Mouse (Mus musculus) lung, embryonic 14.5 days (tissue): Measurements from ENCODE around the gene Slfn9. TPM values are rescaled to one million over a fixed set of nuclear protein-coding genes. Genes with fewer than 3 reads are reported as not detected.
A peak's percentile ranks its signal among the peaks of the same experiment; 100 is the strongest.

Experiments used
- ATAC-seq: fragments of 200-750 bp; cut with Nextera tagmentation; 2 replicates; pipeline ENCODE4 v1.8.0; 2017; ENCODE audit warnings: mild to moderate bottlenecking, moderate TSS enrichment, moderate library complexity; ENCODE audit not compliant: insufficient read depth
- DNase-seq: peaks from one replicate; pipeline ENCODE4 v3.0.0-alpha.2; 2015
- H3K27ac ChIP-seq: fragments of 300-500 bp; sonication (generic); 2 replicates; pipeline ENCODE4 v1.5.1; 2014; ENCODE audit warnings: low read depth, mild to moderate bottlenecking, moderate library complexity
- H3K27me3 ChIP-seq: fragments of 300-500 bp; sonication (generic); 2 replicates; pipeline ENCODE4 v1.6.1; 2014; ENCODE audit warnings: low read length, control low read depth; ENCODE audit not compliant: insufficient read depth
- H3K36me3 ChIP-seq: fragments of 300-500 bp; sonication (generic); 2 replicates; pipeline ENCODE4 v1.6.1; 2014; ENCODE audit warnings: control low read depth; ENCODE audit not compliant: insufficient read depth
- H3K4me1 ChIP-seq: fragments of 300-500 bp; sonication (generic); 2 replicates; pipeline ENCODE4 v1.6.1; 2014; ENCODE audit warnings: antibody characterized with exemption, control low read depth; ENCODE audit not compliant: insufficient read depth
- H3K4me2 ChIP-seq: fragments of 300-500 bp; sonication (generic); 2 replicates; pipeline ENCODE4 v1.6.1; 2014; ENCODE audit warnings: mild to moderate bottlenecking
- H3K4me3 ChIP-seq: fragments of 300-500 bp; sonication (generic); 2 replicates; pipeline ENCODE4 v1.5.1; 2014; ENCODE audit warnings: low read depth, low read length
- H3K9ac ChIP-seq: fragments of 300-500 bp; sonication (generic); 2 replicates; pipeline ENCODE4 v1.6.1; 2014
- H3K9me3 ChIP-seq: fragments of 300-500 bp; sonication (generic); 2 replicates; pipeline ENCODE4 v1.6.1; 2016; ENCODE audit warnings: low read depth, low read length, control low read depth
- CTCF ChIP-seq: IDR thresholded peaks from 2 replicates; pipeline ENCODE4 v1.5.1; 2016; ENCODE audit warnings: antibody characterized with exemption, low read depth
- WGBS: fragments of 180-500 bp; shearing (Covaris S2); extraction: QIAGEN DNeasy Blood & Tissue Kit; methylation state at CpG from one replicate; pipeline ENCODE4 v1.1.7; 2014; 5-methylcytosine and 5-hydroxymethylcytosine counted together
- polyA plus RNA-seq: library from polyadenylated mRNA; unstranded; fragments of >200 nt; fragmentation: Nextera tagmentation; extraction: Ambion mirVana; gene quantifications from 2 replicates; pipeline ENCODE4 v1.2.1, GENCODE M21; 2014

Gene Slfn9
- polyA plus RNA-seq, 1 experiment from 2014 or later = 34.4 TPM

- Histone ChIP-seq H3K4me2 (peak overlapping the region; percentile 48; the same call in 1 of the 2 replicates), H3K4me3 (no peak overlapping the region; the same call in 1 of the 2 replicates), H3K9ac (no peak overlapping the region), H3K4me1 (no peaks in the 10 kb centered on the region), H3K9me3 (no peaks in the 10 kb centered on the region), H3K27me3 (peaks cover 30% of the 10 kb centered on the region), H3K27ac (no peak overlapping the region), H3K36me3 (no peaks in the 10 kb centered on the region)
- WGBS = 56% methylated on average over 9 of the region's 9 CpGs
- TF ChIP-seq CTCF = no peak
- DNase-seq (no peak), ATAC-seq (no peak)
These were observed 38.8 kb downstream of the Slfn9 start for GRCm38 (mm10) chr11:82952612-82953542.

- H3K9ac ChIP-seq = no peak overlapping the region
- ATAC-seq (no peak), DNase-seq (peak; percentile 49)
- no peak for TF ChIP-seq CTCF
- peak overlapping the region; percentile 16; the same call in 1 of the 2 replicates for H3K4me3 ChIP-seq
- H3K4me2 ChIP-seq = peak overlapping the region; percentile 48
- 6% methylated on average over 28 of the region's 28 CpGs for WGBS
- no peaks in the 10 kb centered on the region for H3K9me3 ChIP-seq
- H3K27ac ChIP-seq = no peak overlapping the region
- no peaks in the 10 kb centered on the region for H3K4me1 ChIP-seq
- H3K27me3 ChIP-seq = peaks cover 30% of the 10 kb centered on the region
- H3K36me3 ChIP-seq = no peaks in the 10 kb centered on the region
These were observed 39.6 kb downstream of the Slfn9 start for GRCm38 (mm10) chr11:82951865-82952611.

- no peaks in the 10 kb centered on the region for H3K4me1 ChIP-seq
- H3K36me3 ChIP-seq = no peaks in the 10 kb centered on the region
- 8% methylated on average over 10 of the region's 10 CpGs for WGBS
- TF ChIP-seq CTCF = no peak
- peak within 1 kb of the TSS; percentile 48 for H3K4me2 ChIP-seq
- H3K9me3 ChIP-seq = no peaks in the 10 kb centered on the region
- peak; percentile 43 for DNase-seq
- no peak within 1 kb of the TSS for H3K9ac ChIP-seq
- H3K4me3 ChIP-seq = peak within 1 kb of the TSS; percentile 16; the same call in 1 of the 2 replicates
- H3K27ac ChIP-seq = no peak within 1 kb of the TSS; the same call in 1 of the 2 replicates
- ATAC-seq = no peak
- H3K27me3 ChIP-seq = peaks cover 30% of the 10 kb centered on the region
These were observed 40.7 kb downstream of the Slfn9 start, which contains the start of gene Slfn5 for GRCm38 (mm10) chr11:82950736-82951481. TSS of gene Slfn5 (plus strand) at chr11:82951349.

DNA sequence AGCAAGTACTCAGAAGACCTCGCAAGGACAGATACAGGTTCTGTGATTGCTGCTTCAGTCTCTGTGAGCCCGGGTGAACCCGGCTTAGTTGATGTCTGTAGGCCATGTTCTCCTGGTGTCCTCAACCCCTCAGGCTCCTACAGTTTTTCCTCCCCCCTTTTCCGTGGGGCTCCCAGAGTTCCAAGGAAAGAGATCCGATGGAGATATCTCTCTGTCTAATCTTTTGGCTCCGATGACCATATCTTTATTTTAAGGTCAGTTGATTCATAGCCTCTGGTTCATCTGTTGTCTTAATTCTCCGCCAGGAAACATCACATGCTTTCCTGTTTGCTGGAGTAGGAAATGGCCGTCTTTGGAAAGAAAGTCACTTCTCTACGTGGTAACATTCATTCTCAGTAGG lies 42.6 kb downstream of the Slfn9 start:
- ATAC-seq (no peak), DNase-seq (peak; percentile 13)
- Histone ChIP-seq H3K27ac (no peak overlapping the region), H3K27me3 (peaks cover 30% of the 10 kb centered on the region), H3K4me3 (no peak overlapping the region), H3K4me1 (no peaks in the 10 kb centered on the region), H3K4me2 (no peak overlapping the region), H3K36me3 (no peaks in the 10 kb centered on the region), H3K9me3 (no peaks in the 10 kb centered on the region), H3K9ac (no peak overlapping the region)
- WGBS = 77% methylated on average over 9 of the region's 9 CpGs
- no peak for TF ChIP-seq CTCF

GRCm38 (mm10) chr11:82947457-82947856 lies 44.2 kb downstream of the Slfn9 start:
- ATAC-seq = no peak

GRCm38 (mm10) chr11:82945636-82946035 lies 46.0 kb downstream of the Slfn9 start:
- no peak overlapping the region for H3K4me2 ChIP-seq
- H3K9ac ChIP-seq = no peak overlapping the region
- ATAC-seq (no peak), DNase-seq (no peak)
- no peak overlapping the region for H3K4me3 ChIP-seq
- H3K9me3 ChIP-seq = no peaks in the 10 kb centered on the region
- no peaks in the 10 kb centered on the region for H3K36me3 ChIP-seq
- H3K27ac ChIP-seq = no peak overlapping the region
- H3K4me1 ChIP-seq = no peaks in the 10 kb centered on the region
- TF ChIP-seq CTCF = no peak
- 34% methylated on average over 2 of the region's 2 CpGs for WGBS
- peaks cover 10% of the 10 kb centered on the region for H3K27me3 ChIP-seq

More at GRCm38 (mm10) chr11:82947457-82947856, 44.2 kb downstream of the Slfn9 start:
- no peak overlapping the region for H3K27ac ChIP-seq
- H3K36me3 ChIP-seq = no peaks in the 10 kb centered on the region
- no peak overlapping the region for H3K9ac ChIP-seq
- H3K9me3 ChIP-seq = no peaks in the 10 kb centered on the region
- 56% methylated on average over 4 of the region's 4 CpGs for whole genome bisulfite sequencing
- peaks cover 27% of the 10 kb centered on the region for H3K27me3 ChIP-seq
- H3K4me1 ChIP-seq = no peaks in the 10 kb centered on the region
- no peak for TF ChIP-seq CTCF
- H3K4me2 ChIP-seq = no peak overlapping the region
- no peak for DNase-seq
- H3K4me3 ChIP-seq = no peak overlapping the region
